Mouse (Mus musculus) midbrain, embryonic 14.5 days (tissue): Measurements from ENCODE around the gene Rhob. TPM values are rescaled to one million over a fixed set of nuclear protein-coding genes. Genes with fewer than 3 reads are reported as not detected.

Source experiments
- ATAC-seq: fragments of 200-750 bp; cut with Nextera tagmentation; 2 replicates; pipeline ENCODE4 v1.8.0; 2017; ENCODE audit warnings: moderate number of reproducible peaks, moderate library complexity; ENCODE audit not compliant: low FRiP score, low TSS enrichment
- DNase-seq: peaks from one replicate; pipeline ENCODE4 v3.0.0-alpha.2; 2015
- H3K27ac ChIP-seq: fragments of 300-500 bp; sonication (generic); replicated peaks from 2 replicates; pipeline ENCODE4 v1.5.1; 2014; ENCODE audit warnings: mild to moderate bottlenecking, low read depth, low read length, moderate library complexity
- H3K27me3 ChIP-seq: fragments of 300-500 bp; sonication (generic); 2 replicates; pipeline ENCODE4 v1.6.1; 2014; ENCODE audit warnings: low read length, control low read depth, mixed read lengths; ENCODE audit not compliant: control insufficient read depth, insufficient read depth
- H3K36me3 ChIP-seq: fragments of 300-500 bp; sonication (generic); 2 replicates; pipeline ENCODE4 v1.6.1; 2014; ENCODE audit warnings: low read length, control low read depth; ENCODE audit not compliant: control insufficient read depth, insufficient read depth
- H3K4me1 ChIP-seq: fragments of 300-500 bp; sonication (generic); 2 replicates; pipeline ENCODE4 v1.6.1; 2014; ENCODE audit warnings: mild to moderate bottlenecking, antibody characterized with exemption, low read length, control low read depth; ENCODE audit not compliant: control insufficient read depth, insufficient read depth
- H3K4me2 ChIP-seq: fragments of 300-500 bp; sonication (generic); 2 replicates; pipeline ENCODE4 v1.6.1; 2014; ENCODE audit warnings: mild to moderate bottlenecking, low read length, moderate library complexity
- H3K4me3 ChIP-seq: fragments of 300-500 bp; sonication (generic); replicated peaks from 2 replicates; pipeline ENCODE4 v1.5.1; 2014; ENCODE audit warnings: low read depth, low read length
- H3K9ac ChIP-seq: fragments of 300-500 bp; sonication (generic); replicated peaks from 2 replicates; pipeline ENCODE4 v1.6.1; 2014; ENCODE audit warnings: mild to moderate bottlenecking, low read length, moderate library complexity
- H3K9me3 ChIP-seq: fragments of 300-500 bp; sonication (generic); 2 replicates; pipeline ENCODE4 v1.6.1; 2016; ENCODE audit warnings: low read length, control low read depth, mixed read lengths; ENCODE audit not compliant: control insufficient read depth
- WGBS: fragments of 180-500 bp; shearing (Covaris S2); extraction: QIAGEN DNeasy Blood & Tissue Kit; methylation state at CpG from one replicate; pipeline ENCODE4 v1.1.7; 2014; 5-methylcytosine and 5-hydroxymethylcytosine counted together
- polyA plus RNA-seq: library from polyadenylated mRNA; unstranded; fragments of >200 nt; fragmentation: Nextera tagmentation; extraction: Ambion mirVana; gene quantifications from 2 replicates; pipeline ENCODE4 v1.2.1, GENCODE M21; 2014

The Rhob gene
- polyA plus RNA-seq, 1 experiment from 2014 or later = 111 TPM

- peak overlapping the region; percentile 88 for H3K4me2 ChIP-seq
- H3K27me3 ChIP-seq = no peaks in the 10 kb centered on the region
- peak overlapping the region; percentile 91 for H3K4me3 ChIP-seq
- H3K36me3 ChIP-seq = no peaks in the 10 kb centered on the region
- no peaks in the 10 kb centered on the region for H3K9me3 ChIP-seq
- H3K4me1 ChIP-seq = peaks cover 28% of the 10 kb centered on the region
- peak overlapping the region; percentile 100 for H3K27ac ChIP-seq
- WGBS = 44% methylated on average over 17 of the region's 17 CpGs
- peak overlapping the region; percentile 68 for H3K9ac ChIP-seq
- no peak for ATAC-seq
- peak; percentile 53 for DNase-seq
Measured at GRCm38 (mm10) chr12:8500597-8501570, 1.1 kb upstream of the Rhob start.

DNA sequence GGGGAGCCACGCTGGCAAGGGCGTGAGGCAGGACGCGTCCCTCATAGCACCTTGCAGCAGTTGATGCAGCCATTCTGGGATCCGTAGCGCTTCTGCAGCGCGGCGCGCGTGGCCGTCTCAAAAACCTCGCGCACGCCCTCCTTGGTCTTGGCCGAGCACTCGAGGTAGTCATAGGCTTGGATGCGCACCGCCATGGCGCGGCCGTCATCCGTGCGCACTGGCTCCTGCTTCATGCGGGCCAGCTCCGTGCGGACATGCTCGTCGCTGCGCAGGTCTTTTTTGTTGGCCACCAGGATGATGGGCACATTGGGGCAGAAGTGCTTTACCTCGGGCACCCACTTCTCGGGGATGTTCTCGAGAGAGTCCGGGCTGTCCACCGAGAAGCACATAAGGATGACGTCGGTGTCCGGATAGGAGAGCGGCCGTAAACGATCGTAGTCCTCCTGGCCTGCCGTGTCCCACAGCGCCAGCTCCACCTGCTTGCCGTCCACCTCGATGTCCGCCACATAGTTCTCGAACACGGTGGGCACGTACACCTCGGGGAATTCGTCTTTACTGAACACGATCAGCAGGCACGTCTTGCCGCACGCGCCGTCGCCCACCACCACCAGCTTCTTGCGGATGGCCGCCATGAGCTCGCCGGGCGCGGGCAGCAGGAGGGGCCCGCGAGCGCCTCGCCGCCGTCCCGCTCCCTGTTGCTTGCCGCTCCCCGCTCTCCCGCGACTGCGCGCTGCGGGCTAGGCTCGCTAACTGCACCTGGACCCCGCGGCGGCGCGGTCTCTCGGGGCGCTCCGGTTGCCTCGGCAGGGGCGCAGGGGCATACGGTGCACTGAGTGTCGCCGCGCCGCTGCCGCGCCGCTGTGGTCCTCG lies 573 bp downstream of the Rhob start:
- Histone ChIP-seq H3K27me3 (no peaks in the 10 kb centered on the region), H3K4me2 (peak overlapping the region; percentile 88), H3K36me3 (no peaks in the 10 kb centered on the region), H3K9me3 (no peaks in the 10 kb centered on the region), H3K4me1 (peaks cover 30% of the 10 kb centered on the region), H3K4me3 (peak overlapping the region; percentile 91), H3K9ac (peak overlapping the region; percentile 99), H3K27ac (peak overlapping the region; percentile 100)
- DNase-seq = peak; percentile 82
- WGBS = under 1% methylated on average over 99 of the region's 99 CpGs
- peak; percentile 66 for ATAC-seq

DNA sequence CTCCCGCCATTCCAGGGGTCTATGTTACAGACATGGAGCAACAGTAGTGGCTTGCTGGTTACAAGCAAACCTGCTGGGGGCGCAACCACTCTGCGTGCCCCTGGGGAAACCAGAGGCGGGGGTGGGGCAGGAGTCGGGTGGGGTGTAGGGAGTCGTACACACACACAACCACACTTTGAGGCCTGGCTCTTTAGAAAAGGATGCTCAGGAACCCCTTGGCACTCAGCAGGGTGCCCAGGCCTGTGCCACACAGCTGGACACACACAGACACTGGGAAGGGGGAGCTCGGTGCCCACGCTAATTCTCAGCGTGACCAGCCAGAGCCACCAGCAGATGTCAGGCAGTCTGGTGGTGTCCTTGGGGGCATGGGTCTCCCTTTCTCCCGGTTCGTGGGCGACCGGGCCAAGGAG lies 1.2 kb downstream of the Rhob start:
- DNase-seq = peak; percentile 66
- under 1% methylated on average over 13 of the region's 13 CpGs for WGBS
- Histone ChIP-seq H3K4me3 (peak overlapping the region; percentile 91), H3K27ac (peak overlapping the region; percentile 100), H3K27me3 (no peaks in the 10 kb centered on the region), H3K36me3 (no peaks in the 10 kb centered on the region), H3K4me2 (peak overlapping the region; percentile 88), H3K4me1 (peaks cover 30% of the 10 kb centered on the region), H3K9me3 (no peaks in the 10 kb centered on the region), H3K9ac (peak overlapping the region; percentile 99)
- peak; percentile 11; the same call in 1 of the 2 replicates for ATAC-seq

DNA sequence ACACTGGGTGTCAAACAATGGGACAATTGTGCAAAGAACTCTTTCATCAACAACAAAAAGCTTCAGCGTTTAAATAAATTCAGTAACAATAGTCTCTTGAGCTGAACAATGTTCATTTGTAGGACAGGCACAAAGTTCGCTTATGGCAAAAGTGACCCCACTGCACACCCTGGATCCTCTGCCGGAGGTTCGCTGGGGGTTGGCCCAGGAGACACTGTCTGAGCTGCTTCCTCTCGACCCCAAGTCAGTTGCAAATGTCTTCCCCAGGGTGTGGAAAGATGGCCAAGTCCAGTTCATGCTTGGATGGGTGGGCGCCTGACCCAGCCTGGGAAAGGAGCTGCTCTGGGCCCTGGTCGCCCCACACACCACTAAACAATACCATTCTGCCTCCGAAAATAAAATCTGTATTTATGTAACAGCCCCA lies 1.6 kb downstream of the Rhob start:
- H3K9ac ChIP-seq = peak overlapping the region; percentile 99
- ATAC-seq (no peak), DNase-seq (peak; percentile 38)
- WGBS = 2% methylated on average over 8 of the region's 8 CpGs
- H3K9me3 ChIP-seq = no peaks in the 10 kb centered on the region
- no peaks in the 10 kb centered on the region for H3K36me3 ChIP-seq
- peak overlapping the region; percentile 100 for H3K27ac ChIP-seq
- H3K27me3 ChIP-seq = no peaks in the 10 kb centered on the region
- H3K4me3 ChIP-seq = peak overlapping the region; percentile 91
- H3K4me1 ChIP-seq = peaks cover 30% of the 10 kb centered on the region
- H3K4me2 ChIP-seq = peak overlapping the region; percentile 88

DNA sequence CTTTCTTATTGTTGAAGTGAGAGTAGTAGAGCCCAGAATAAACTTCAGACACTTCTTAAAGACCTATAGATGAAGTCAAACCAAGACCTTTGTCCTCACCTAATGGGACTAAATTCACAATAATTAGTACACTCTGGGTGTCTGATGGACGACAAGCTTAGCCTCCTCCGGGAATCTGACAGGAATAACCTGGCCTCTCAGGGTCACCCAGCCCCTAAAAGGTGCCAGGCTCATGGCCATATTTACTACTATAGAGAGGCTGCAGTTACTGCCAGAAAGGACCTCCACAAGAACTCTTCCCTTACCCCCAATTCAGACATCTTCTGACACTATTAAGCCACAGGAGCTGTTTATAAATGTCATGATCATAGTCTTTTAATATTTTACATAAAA lies 2.5 kb downstream of the Rhob start:
- Histone ChIP-seq H3K27me3 (no peaks in the 10 kb centered on the region), H3K9me3 (no peaks in the 10 kb centered on the region), H3K9ac (peak overlapping the region; percentile 99), H3K4me1 (peaks cover 30% of the 10 kb centered on the region), H3K4me2 (peak overlapping the region; percentile 88), H3K36me3 (no peaks in the 10 kb centered on the region), H3K27ac (0 out of 2 replicates have a peak overlapping the region, but pooled peaks have one; percentile 20), H3K4me3 (peak overlapping the region; percentile 91)
- 13% methylated on average over 2 of the region's 2 CpGs for WGBS
- ATAC-seq = no peak
- DNase-seq = no peak

DNA sequence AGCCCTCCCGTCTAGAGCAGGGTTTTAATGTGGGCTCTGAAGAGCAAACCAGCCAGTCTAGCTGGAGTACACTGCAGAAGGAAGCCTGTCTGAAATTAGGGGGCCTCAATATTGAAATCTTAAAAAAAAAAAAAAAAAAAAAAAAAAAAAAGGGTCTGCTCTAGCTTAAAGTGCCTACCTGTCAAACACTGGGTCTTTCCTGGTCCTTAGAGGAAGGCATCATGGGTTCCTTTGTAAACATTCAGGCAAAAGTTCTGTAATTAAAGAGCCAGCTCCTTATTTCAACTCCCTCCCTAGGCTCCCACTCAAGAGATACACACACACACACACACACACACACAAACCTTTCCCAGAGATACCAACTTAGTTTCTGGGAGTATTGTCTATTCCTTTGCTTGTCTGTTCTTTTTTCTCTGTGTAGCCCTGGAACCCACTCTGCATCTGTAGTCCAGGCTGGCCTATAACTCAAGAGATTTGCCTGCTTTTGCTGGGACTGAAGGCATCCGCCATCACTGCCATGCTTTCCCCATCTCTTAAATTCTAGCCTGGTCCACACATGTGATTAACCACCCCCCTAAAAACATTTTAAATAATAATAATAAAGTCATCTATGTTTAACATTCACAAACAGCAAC lies 3.0 kb downstream of the Rhob start:
- Histone ChIP-seq H3K27me3 (no peaks in the 10 kb centered on the region), H3K9me3 (no peaks in the 10 kb centered on the region), H3K36me3 (no peaks in the 10 kb centered on the region), H3K4me1 (peaks cover 30% of the 10 kb centered on the region), H3K9ac (no peak overlapping the region; the same call in none of the 2 replicates), H3K27ac (no peak overlapping the region; the same call in 1 of the 2 replicates), H3K4me3 (peak overlapping the region; percentile 91; the same call in 1 of the 2 replicates), H3K4me2 (peak overlapping the region; percentile 88)
- DNase-seq (no peak), ATAC-seq (no peak)
- WGBS = 40% methylated on average over 2 of the region's 2 CpGs

DNA sequence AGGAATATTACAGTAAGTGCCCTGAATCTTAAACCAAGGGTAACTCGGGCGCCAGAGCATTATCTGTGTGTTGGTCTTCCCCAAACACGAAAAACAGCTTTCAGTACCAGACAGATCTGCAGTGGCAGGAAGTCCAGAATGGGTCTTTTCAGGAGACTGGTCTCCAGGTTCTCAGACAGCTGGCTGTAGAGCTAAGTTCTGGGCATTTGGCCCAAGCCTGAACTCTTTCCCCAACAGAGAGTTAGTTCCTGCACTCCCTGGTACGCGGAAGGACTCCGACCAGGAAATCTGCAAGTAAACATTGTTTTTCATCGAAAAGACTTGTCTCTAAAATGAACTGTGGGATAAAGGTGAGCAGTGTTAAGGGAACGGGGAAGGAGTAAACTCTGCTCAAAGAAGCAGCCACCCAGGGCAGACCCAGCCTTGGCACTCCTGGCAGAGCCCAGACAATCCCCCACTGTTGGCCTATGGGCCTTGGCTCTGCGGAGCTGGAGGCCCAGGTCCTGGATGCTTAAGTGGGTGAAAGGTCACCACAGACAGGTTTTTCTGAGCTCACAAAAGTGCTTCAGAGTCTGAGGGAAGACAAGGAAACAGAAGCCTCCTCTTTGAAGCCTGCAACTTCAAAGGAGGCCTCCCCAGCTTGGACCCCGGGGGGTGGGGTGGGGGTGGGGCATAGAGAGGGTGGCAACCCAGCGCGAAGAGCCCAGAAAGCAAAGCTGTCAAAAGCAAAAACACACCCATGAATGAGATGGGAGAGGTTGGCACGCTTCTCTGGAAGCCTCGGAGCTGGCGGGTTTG lies 3.7 kb downstream of the Rhob start:
- Histone ChIP-seq H3K27ac (peak overlapping the region; percentile 28; the same call in 1 of the 2 replicates), H3K4me1 (peaks cover 28% of the 10 kb centered on the region), H3K4me2 (peak overlapping the region; percentile 88), H3K27me3 (no peaks in the 10 kb centered on the region), H3K9ac (no peak overlapping the region; the same call in 1 of the 2 replicates), H3K36me3 (no peaks in the 10 kb centered on the region), H3K4me3 (peak overlapping the region; percentile 91; the same call in 1 of the 2 replicates), H3K9me3 (no peaks in the 10 kb centered on the region)
- no peak for ATAC-seq
- DNase-seq = peak; percentile 44
- 29% methylated on average over 15 of the region's 15 CpGs for whole genome bisulfite sequencing
